17 mouse cellular contexts compared by ENCODE assay signal in genomic region chr9:25022439-25022838, GRCm38 (mm10).
"Had no signal": no experiment of that assay in that cellular context is flagged by ENCODE, and none has a peak within 500 bp of the region (broad histone marks: within the 10 kb centered on the region; RNA-seq: fewer than 3 reads in every experiment).

No protein-coding gene starts in this region.

- H3K4me2 ChIP-seq: liver, embryonic 13.5 days; midbrain, embryonic 12.5 days; midbrain, embryonic 15.5 days; neural tube, embryonic 12.5 days; neural tube, embryonic 15.5 days; stomach, embryonic 15.5 days had no signal

- H3K9me3 ChIP-seq: liver, embryonic 13.5 days; midbrain, embryonic 12.5 days; midbrain, embryonic 15.5 days; neural tube, embryonic 12.5 days; neural tube, embryonic 15.5 days; stomach, embryonic 15.5 days had no signal

- H3K27ac ChIP-seq: layer of hippocampus, adult 2 months; liver, embryonic 13.5 days; macrophage; midbrain, embryonic 12.5 days; midbrain, embryonic 15.5 days; neural tube, embryonic 12.5 days; neural tube, embryonic 15.5 days; stomach, embryonic 15.5 days had no signal

- H3K36me3 ChIP-seq: liver, embryonic 13.5 days; midbrain, embryonic 12.5 days; midbrain, embryonic 15.5 days; neural tube, embryonic 12.5 days; neural tube, embryonic 15.5 days; stomach, embryonic 15.5 days had no signal

- H3K4me3 ChIP-seq: layer of hippocampus, adult 2 months; liver, embryonic 13.5 days; midbrain, embryonic 12.5 days; midbrain, embryonic 15.5 days; neural tube, embryonic 12.5 days; neural tube, embryonic 15.5 days; stomach, embryonic 15.5 days had no signal

- H3K4me1 ChIP-seq: midbrain, embryonic 12.5 days; midbrain, embryonic 15.5 days; neural tube, embryonic 12.5 days; neural tube, embryonic 15.5 days; stomach, embryonic 15.5 days had no signal

- H3K9ac ChIP-seq: liver, embryonic 13.5 days; midbrain, embryonic 12.5 days; midbrain, embryonic 15.5 days; neural tube, embryonic 12.5 days; neural tube, embryonic 15.5 days; stomach, embryonic 15.5 days had no signal

- DNase-seq: kidney, adult 9 months; kidney, postnatal 14 days; layer of hippocampus, adult 9-11 months; liver, embryonic 13.5 days; lung, adult 2 months; lung, postnatal 10 days; retina, postnatal 1 day; right cerebral cortex, postnatal 25 days; spleen, adult 18-20 months; thymus, postnatal 36 days had no signal

- ATAC-seq: midbrain, embryonic 15.5 days had no signal

- H3K27me3 ChIP-seq: liver, embryonic 13.5 days; midbrain, embryonic 12.5 days; midbrain, embryonic 15.5 days; neural tube, embryonic 12.5 days; neural tube, embryonic 15.5 days; stomach, embryonic 15.5 days had no signal
